Mouse (Mus musculus): ENCODE measurements around the gene Gm10840. TPM values are rescaled to one million over a fixed set of nuclear protein-coding genes. Genes with fewer than 3 reads are reported as not detected.

Gene Gm10840
- polyA plus RNA-seq, 1 experiment from 2014 or later = not detected

- Histone ChIP-seq H3K4me3 (no peak within 1 kb of the TSS), H3K36me3 (peaks cover 93% of the 10 kb centered on the region), H3K4me2 (no peak within 1 kb of the TSS; the same call in 1 of the 2 replicates), H3K27me3 (replicated peaks) (no peaks in the 10 kb centered on the region), H3K27ac (peak within 1 kb of the TSS; percentile 56; the same call in 1 of the 2 replicates), H3K9me3 (replicated peaks) (no peaks in the 10 kb centered on the region), H3K9ac (no peak within 1 kb of the TSS), H3K4me1 (peaks cover 36% of the 10 kb centered on the region)
- 58% methylated on average over 5 of the region's 5 CpGs for WGBS (ENCODE audit: insufficient replicate concordance)
- ATAC-seq = no peak
These were observed 41.4 kb downstream of the Gm10840 start, which contains the start of gene Strada for GRCm38 (mm10) chr11:106202123-106202465. Gene Strada (minus strand): TSS chr11:106202168.

Other genes starting within 250 kb of the Gm10840 start
- 1.9 TPM in 2 replicates for gene Cyb561, start 207.5 kb upstream of the Gm10840 start, polyA plus RNA-seq (2016; fragmentation: Nextera tagmentation; extraction: Ambion mirVana)
- 0.07 TPM in 2 replicates for gene Ace, start 192.9 kb upstream of the Gm10840 start, polyA plus RNA-seq (2016; fragmentation: Nextera tagmentation; extraction: Ambion mirVana)
- not detected in 2 replicates for gene Ace3, start 166.2 kb upstream of the Gm10840 start, polyA plus RNA-seq (2016; fragmentation: Nextera tagmentation; extraction: Ambion mirVana)
- 0.06 and 0.08 TPM in 2 replicates for gene Kcnh6, start 152.7 kb upstream of the Gm10840 start, polyA plus RNA-seq (2016; fragmentation: Nextera tagmentation; extraction: Ambion mirVana)
- 41.5 and 43.0 TPM in 2 replicates for gene Dcaf7, start 124.0 kb upstream of the Gm10840 start, polyA plus RNA-seq (2016; fragmentation: Nextera tagmentation; extraction: Ambion mirVana)
- gene Taco1, start 94.8 kb upstream of the Gm10840 start, polyA plus RNA-seq (2016; fragmentation: Nextera tagmentation; extraction: Ambion mirVana) = 9.6 and 10.6 TPM in 2 replicates
- 9.7 and 11.2 TPM in 2 replicates for gene Map3k3, start 76.2 kb upstream of the Gm10840 start, polyA plus RNA-seq (2016; fragmentation: Nextera tagmentation; extraction: Ambion mirVana)
- gene Limd2, start within 50 bp of the Gm10840 start, polyA plus RNA-seq (2016; fragmentation: Nextera tagmentation; extraction: Ambion mirVana) = 109 and 112 TPM in 2 replicates
- gene Strada, start 41.3 kb downstream of the Gm10840 start, polyA plus RNA-seq (2016; fragmentation: Nextera tagmentation; extraction: Ambion mirVana) = 12.2 and 12.6 TPM in 2 replicates
- 53.9 and 56.6 TPM in 2 replicates for gene Ccdc47, start 55.5 kb downstream of the Gm10840 start, polyA plus RNA-seq (2016; fragmentation: Nextera tagmentation; extraction: Ambion mirVana)
- 42.3 and 42.6 TPM in 2 replicates for gene Ddx42, start 56.1 kb downstream of the Gm10840 start, polyA plus RNA-seq (2016; fragmentation: Nextera tagmentation; extraction: Ambion mirVana)
- 80.9 and 83.5 TPM in 2 replicates for gene Ftsj3, start 95.2 kb downstream of the Gm10840 start, polyA plus RNA-seq (2016; fragmentation: Nextera tagmentation; extraction: Ambion mirVana)
- 219 and 221 TPM in 2 replicates for gene Psmc5, start 95.3 kb downstream of the Gm10840 start, polyA plus RNA-seq (2016; fragmentation: Nextera tagmentation; extraction: Ambion mirVana)
- 52.4 and 55.2 TPM in 2 replicates for gene Smarcd2, start 112.1 kb downstream of the Gm10840 start, polyA plus RNA-seq (2016; fragmentation: Nextera tagmentation; extraction: Ambion mirVana)
- 0.57 and 0.83 TPM in 2 replicates for gene Tcam1, start 115.8 kb downstream of the Gm10840 start, polyA plus RNA-seq (2016; fragmentation: Nextera tagmentation; extraction: Ambion mirVana)
- not detected in 2 replicates for gene Gh, start 141.0 kb downstream of the Gm10840 start, polyA plus RNA-seq (2016; fragmentation: Nextera tagmentation; extraction: Ambion mirVana)
- gene Cd79b, start 153.9 kb downstream of the Gm10840 start, polyA plus RNA-seq (2016; fragmentation: Nextera tagmentation; extraction: Ambion mirVana) = 4.2 and 5.3 TPM in 2 replicates
- 0.02 TPM in 1 of 2 replicates, not detected in the other for gene Scn4a, start 192.4 kb downstream of the Gm10840 start, polyA plus RNA-seq (2016; fragmentation: Nextera tagmentation; extraction: Ambion mirVana)
- not detected in 2 replicates for gene Prr29, start 204.6 kb downstream of the Gm10840 start, polyA plus RNA-seq (2016; fragmentation: Nextera tagmentation; extraction: Ambion mirVana)
- gene Icam2, start 227.2 kb downstream of the Gm10840 start, polyA plus RNA-seq (2016; fragmentation: Nextera tagmentation; extraction: Ambion mirVana) = 22.8 and 23.1 TPM in 2 replicates